Mouse (Mus musculus) G1E (cell line): ENCODE measurements around the gene Polr2f.

Experiments used
- CTCF ChIP-seq: IDR thresholded peaks from 2 replicates; pipeline ENCODE4 v1.5.1; 2012; ENCODE audit warnings: low read depth, low read length, inconsistent platforms, mixed read lengths
- GATA1 ChIP-seq: IDR thresholded peaks from 2 replicates; pipeline ENCODE4 v1.6.1; 2012; ENCODE audit warnings: borderline replicate concordance, low read length, inconsistent platforms, mixed read lengths
- POLR2AphosphoS5 ChIP-seq: IDR thresholded peaks from 2 replicates; pipeline ENCODE4 v1.6.1; 2012; ENCODE audit warnings: low read depth, low read length, inconsistent platforms; ENCODE audit not compliant: insufficient replicate concordance

DNA sequence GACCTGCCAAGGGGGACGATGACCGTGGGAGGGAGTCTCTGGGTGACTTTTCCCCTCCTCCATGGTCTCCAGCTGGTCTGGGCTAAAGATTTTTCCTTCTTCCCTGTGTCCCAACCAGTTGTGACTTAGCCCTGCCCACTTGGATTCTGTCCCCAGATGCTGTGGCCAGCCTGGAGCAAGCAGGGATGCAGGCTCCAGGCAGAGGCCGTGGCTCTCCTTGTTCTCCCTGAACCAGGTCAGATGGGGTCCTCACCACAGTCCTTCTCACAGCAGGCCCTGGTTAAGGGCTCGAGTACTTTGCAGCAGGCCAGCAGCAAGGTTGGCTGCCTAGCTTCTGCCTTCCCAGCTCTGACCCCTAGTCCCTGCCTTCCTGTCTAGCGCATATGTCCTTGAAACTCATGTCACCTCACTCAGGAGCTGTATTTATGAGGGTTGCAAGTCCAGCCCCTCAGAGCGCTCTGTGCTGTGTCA lies 7.6 kb upstream of the Polr2f start:
- TF ChIP-seq GATA1 (no peak), CTCF (no peak), POLR2AphosphoS5 (no peak)
